Mouse (Mus musculus) hindbrain, embryonic 15.5 days (tissue): Measurements from ENCODE around the gene Gm49368. TPM values are rescaled to one million over a fixed set of nuclear protein-coding genes. Genes with fewer than 3 reads are reported as not detected.

Source experiments
- ATAC-seq: fragments of 200-750 bp; cut with Nextera tagmentation; 2 replicates; pipeline ENCODE4 v1.8.0; 2017; ENCODE audit warnings: low read depth, moderate number of reproducible peaks, moderate TSS enrichment; ENCODE audit not compliant: low FRiP score
- H3K27ac ChIP-seq: fragments of 300-500 bp; sonication (generic); replicated peaks from 2 replicates; pipeline ENCODE4 v1.5.1; 2015; ENCODE audit warnings: mild to moderate bottlenecking, inconsistent platforms
- H3K27me3 ChIP-seq: fragments of 300-500 bp; sonication (generic); 2 replicates; pipeline ENCODE4 v1.6.1; 2015; ENCODE audit warnings: control low read depth, inconsistent platforms
- H3K36me3 ChIP-seq: fragments of 300-500 bp; sonication (generic); 2 replicates; pipeline ENCODE4 v1.6.1; 2015; ENCODE audit warnings: control low read depth, inconsistent platforms
- H3K4me1 ChIP-seq: fragments of 300-500 bp; sonication (generic); replicated peaks from 2 replicates; pipeline ENCODE4 v1.6.1; 2015; ENCODE audit warnings: control low read depth, inconsistent platforms
- H3K4me2 ChIP-seq: fragments of 300-500 bp; sonication (generic); 2 replicates; pipeline ENCODE4 v1.6.1; 2015; ENCODE audit warnings: moderate library complexity, mild to moderate bottlenecking, inconsistent platforms
- H3K4me3 ChIP-seq: fragments of 300-500 bp; sonication (generic); 2 replicates; pipeline ENCODE4 v1.5.1; 2015; ENCODE audit warnings: mild to moderate bottlenecking, inconsistent platforms
- H3K9ac ChIP-seq: fragments of 300-500 bp; sonication (generic); 2 replicates; pipeline ENCODE4 v1.6.1; 2015; ENCODE audit warnings: inconsistent platforms
- H3K9me3 ChIP-seq: fragments of 300-500 bp; sonication (generic); 2 replicates; pipeline ENCODE4 v1.6.1; 2016; ENCODE audit warnings: control low read depth, inconsistent platforms
- WGBS: fragments of 180-500 bp; shearing (Covaris S2); methylation state at CpG from one replicate; pipeline ENCODE4 v1.1.7; 2015; 5-methylcytosine and 5-hydroxymethylcytosine counted together
- polyA plus RNA-seq: library from polyadenylated mRNA; unstranded; fragments of >200 nt; fragmentation: Nextera tagmentation; extraction: Ambion mirVana; gene quantifications from 2 replicates; pipeline ENCODE4 v1.2.1, GENCODE M21; 2015

Gm49368 gene
- polyA plus RNA-seq, 1 experiment from 2014 or later, result not detected

- Histone ChIP-seq H3K27ac (no peak overlapping the region), H3K4me2 (no peak overlapping the region), H3K4me1 (no peaks in the 10 kb centered on the region), H3K36me3 (no peaks in the 10 kb centered on the region), H3K4me3 (no peak overlapping the region), H3K9ac (no peak overlapping the region), H3K9me3 (no peaks in the 10 kb centered on the region), H3K27me3 (no peaks in the 10 kb centered on the region)
- ATAC-seq, result no peak
- WGBS, result 67% methylated on average over 7 of the region's 7 CpGs
Measured at GRCm38 (mm10) chr7:128058576-128058975, 3.9 kb upstream of the Gm49368 start.

- Histone ChIP-seq H3K4me3 (no peak overlapping the region), H3K4me2 (no peak overlapping the region), H3K36me3 (no peaks in the 10 kb centered on the region), H3K9me3 (no peaks in the 10 kb centered on the region), H3K27ac (no peak overlapping the region), H3K9ac (no peak overlapping the region), H3K4me1 (no peaks in the 10 kb centered on the region), H3K27me3 (no peaks in the 10 kb centered on the region)
- no peak for ATAC-seq
- WGBS, result 83% methylated on average over 4 of the region's 4 CpGs
Measured at GRCm38 (mm10) chr7:128059091-128059490, 3.4 kb upstream of the Gm49368 start.

DNA sequence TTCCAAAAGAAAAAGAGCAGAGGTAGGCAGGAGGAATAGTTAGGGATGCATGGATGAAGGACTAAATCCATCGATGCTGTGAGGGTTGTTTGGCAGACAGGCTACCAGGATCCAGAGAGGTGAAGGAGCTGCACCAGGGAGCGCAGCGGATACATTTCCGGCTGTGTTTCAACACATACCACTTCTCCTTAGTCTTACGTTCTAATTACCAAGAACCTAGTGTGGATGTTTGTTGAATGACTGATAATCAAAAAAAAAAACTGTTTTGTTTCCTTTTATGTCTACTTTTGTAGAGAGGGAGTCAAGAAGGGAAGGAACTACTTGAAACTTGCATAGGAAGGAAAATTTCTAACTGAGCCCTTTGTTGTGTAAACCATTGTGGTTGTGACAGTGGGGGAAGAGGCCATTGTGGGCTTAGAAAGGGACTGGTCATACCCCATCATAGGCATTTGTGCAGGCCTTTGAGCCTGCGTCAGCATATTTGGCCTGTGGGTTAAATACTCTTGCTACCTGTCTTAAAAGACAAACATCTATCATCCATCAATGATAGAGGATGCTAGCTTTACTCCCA is 813 bp downstream of the Gm49368 start:
- 79% methylated on average over 6 of the region's 6 CpGs for WGBS

GRCm38 (mm10) chr7:128065547-128065946 is 3.1 kb downstream of the Gm49368 start:
- H3K4me3 ChIP-seq, result no peak overlapping the region
- H3K4me2 ChIP-seq, result no peak overlapping the region
- no peak overlapping the region for H3K27ac ChIP-seq
- no peak overlapping the region for H3K9ac ChIP-seq
- H3K27me3 ChIP-seq, result no peaks in the 10 kb centered on the region
- WGBS, result 87% methylated on average over 5 of the region's 5 CpGs
- H3K36me3 ChIP-seq, result no peaks in the 10 kb centered on the region
- no peak for ATAC-seq
- H3K9me3 ChIP-seq, result no peaks in the 10 kb centered on the region
- H3K4me1 ChIP-seq, result no peaks in the 10 kb centered on the region

More for the DNA sequence above, 813 bp downstream of the Gm49368 start:
- H3K27me3 ChIP-seq, result no peaks in the 10 kb centered on the region
- no peak for ATAC-seq
- H3K4me2 ChIP-seq, result no peak overlapping the region
- H3K9me3 ChIP-seq, result no peaks in the 10 kb centered on the region
- no peaks in the 10 kb centered on the region for H3K4me1 ChIP-seq
- H3K9ac ChIP-seq, result no peak overlapping the region
- H3K4me3 ChIP-seq, result no peak overlapping the region
- H3K36me3 ChIP-seq, result no peaks in the 10 kb centered on the region
- no peak overlapping the region for H3K27ac ChIP-seq

DNA sequence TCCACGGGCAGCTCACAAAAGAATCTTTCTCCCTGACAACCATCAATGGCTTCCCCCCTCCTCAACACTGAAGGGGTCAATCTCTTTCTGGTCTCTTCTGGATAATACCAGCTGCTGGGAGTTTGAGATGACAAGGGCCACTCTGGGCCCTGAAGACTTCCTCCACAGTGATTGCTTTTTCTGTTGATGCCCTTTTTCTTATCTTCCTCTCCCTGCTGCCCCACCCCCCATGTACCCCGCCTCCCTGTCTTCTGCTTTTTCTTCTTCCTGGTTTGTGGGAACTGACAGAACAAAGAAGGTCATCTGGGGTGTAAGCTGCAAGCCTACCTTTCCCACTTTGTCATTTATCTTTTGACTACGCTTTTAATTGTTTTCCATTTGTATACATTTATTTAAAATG is 5.4 kb downstream of the Gm49368 start:
- no peaks in the 10 kb centered on the region for H3K4me1 ChIP-seq
- no peaks in the 10 kb centered on the region for H3K9me3 ChIP-seq
- no peak for ATAC-seq
- H3K4me3 ChIP-seq, result no peak overlapping the region
- H3K36me3 ChIP-seq, result no peaks in the 10 kb centered on the region
- no peak overlapping the region for H3K27ac ChIP-seq
- 58% methylated on average over 3 of the region's 3 CpGs for WGBS
- no peak overlapping the region for H3K4me2 ChIP-seq
- no peaks in the 10 kb centered on the region for H3K27me3 ChIP-seq
- H3K9ac ChIP-seq, result no peak overlapping the region

GRCm38 (mm10) chr7:128069844-128070243 is 7.4 kb downstream of the Gm49368 start:
- Histone ChIP-seq H3K27me3 (no peaks in the 10 kb centered on the region), H3K4me1 (no peaks in the 10 kb centered on the region), H3K4me2 (no peak overlapping the region), H3K9me3 (no peaks in the 10 kb centered on the region), H3K4me3 (no peak overlapping the region), H3K9ac (no peak overlapping the region), H3K27ac (no peak overlapping the region), H3K36me3 (no peaks in the 10 kb centered on the region)
- WGBS, result 74% methylated on average over 2 of the region's 2 CpGs
- ATAC-seq, result no peak

DNA sequence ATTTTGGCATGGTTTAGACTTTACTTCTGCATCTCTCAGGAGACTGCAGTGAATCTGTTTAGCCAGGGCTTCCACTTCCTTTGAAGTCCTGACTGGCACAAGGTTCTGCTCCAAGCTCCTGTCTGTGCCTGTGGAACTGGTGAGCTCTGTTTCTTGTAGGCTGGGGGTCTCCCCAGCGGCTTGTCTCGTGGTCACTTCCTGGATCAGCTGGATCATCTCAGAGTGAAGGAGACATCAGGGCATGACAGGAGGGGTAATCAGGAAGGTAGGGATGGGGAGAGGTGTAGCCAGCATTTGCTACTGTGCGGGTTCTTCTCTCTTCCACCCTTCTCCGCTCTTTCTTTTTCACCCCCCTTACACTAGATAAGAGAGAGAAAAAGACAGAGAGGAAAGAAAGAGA is 9.3 kb downstream of the Gm49368 start:
- Histone ChIP-seq H3K4me3 (no peak overlapping the region), H3K9ac (no peak overlapping the region), H3K27ac (no peak overlapping the region), H3K4me1 (no peaks in the 10 kb centered on the region), H3K9me3 (no peaks in the 10 kb centered on the region), H3K27me3 (no peaks in the 10 kb centered on the region), H3K36me3 (no peaks in the 10 kb centered on the region), H3K4me2 (no peak overlapping the region)
- 78% methylated on average over 4 of the region's 4 CpGs for WGBS
- no peak for ATAC-seq

- no peak for ATAC-seq
- Histone ChIP-seq H3K36me3 (no peaks in the 10 kb centered on the region), H3K4me2 (no peak overlapping the region), H3K4me3 (no peak overlapping the region), H3K27me3 (no peaks in the 10 kb centered on the region), H3K27ac (no peak overlapping the region), H3K9ac (no peak overlapping the region), H3K9me3 (no peaks in the 10 kb centered on the region), H3K4me1 (no peaks in the 10 kb centered on the region)
- WGBS, result 80% methylated on average over 8 of the region's 8 CpGs
Measured at GRCm38 (mm10) chr7:128080012-128080411, 17.5 kb downstream of the Gm49368 start.

GRCm38 (mm10) chr7:128089141-128089540 is 26.7 kb downstream of the Gm49368 start:
- Histone ChIP-seq H3K27ac (no peak overlapping the region), H3K4me2 (no peak overlapping the region), H3K4me1 (no peaks in the 10 kb centered on the region), H3K36me3 (no peaks in the 10 kb centered on the region), H3K4me3 (no peak overlapping the region), H3K27me3 (no peaks in the 10 kb centered on the region), H3K9ac (no peak overlapping the region), H3K9me3 (no peaks in the 10 kb centered on the region)
- no peak for ATAC-seq
- 88% methylated on average over 7 of the region's 7 CpGs for WGBS

GRCm38 (mm10) chr7:128098135-128098534 is 35.7 kb downstream of the Gm49368 start:
- no peak overlapping the region for H3K4me2 ChIP-seq
- 95% methylated on average over 1 of the region's 1 CpGs for WGBS
- no peaks in the 10 kb centered on the region for H3K9me3 ChIP-seq
- no peak overlapping the region for H3K27ac ChIP-seq
- no peak for ATAC-seq
- H3K4me3 ChIP-seq, result no peak overlapping the region
- no peaks in the 10 kb centered on the region for H3K36me3 ChIP-seq
- H3K4me1 ChIP-seq, result no peaks in the 10 kb centered on the region
- H3K27me3 ChIP-seq, result no peaks in the 10 kb centered on the region
- no peak overlapping the region for H3K9ac ChIP-seq

GRCm38 (mm10) chr7:128100742-128101357 is 38.4 kb downstream of the Gm49368 start:
- WGBS, result 81% methylated on average over 2 of the region's 2 CpGs
- no peak overlapping the region for H3K4me2 ChIP-seq
- H3K36me3 ChIP-seq, result no peaks in the 10 kb centered on the region
- H3K4me3 ChIP-seq, result no peak overlapping the region
- no peak for ATAC-seq
- no peaks in the 10 kb centered on the region for H3K27me3 ChIP-seq
- no peak overlapping the region for H3K27ac ChIP-seq
- H3K9ac ChIP-seq, result no peak overlapping the region
- H3K9me3 ChIP-seq, result no peaks in the 10 kb centered on the region
- no peaks in the 10 kb centered on the region for H3K4me1 ChIP-seq

GRCm38 (mm10) chr7:128105246-128105645 is 42.8 kb downstream of the Gm49368 start:
- H3K4me2 ChIP-seq, result no peak overlapping the region
- WGBS, result 60% methylated on average over 4 of the region's 4 CpGs
- H3K9ac ChIP-seq, result no peak overlapping the region
- no peaks in the 10 kb centered on the region for H3K9me3 ChIP-seq
- no peaks in the 10 kb centered on the region for H3K36me3 ChIP-seq
- H3K27me3 ChIP-seq, result no peaks in the 10 kb centered on the region
- no peak for ATAC-seq
- no peak overlapping the region for H3K4me3 ChIP-seq
- H3K4me1 ChIP-seq, result no peaks in the 10 kb centered on the region
- no peak overlapping the region for H3K27ac ChIP-seq

DNA sequence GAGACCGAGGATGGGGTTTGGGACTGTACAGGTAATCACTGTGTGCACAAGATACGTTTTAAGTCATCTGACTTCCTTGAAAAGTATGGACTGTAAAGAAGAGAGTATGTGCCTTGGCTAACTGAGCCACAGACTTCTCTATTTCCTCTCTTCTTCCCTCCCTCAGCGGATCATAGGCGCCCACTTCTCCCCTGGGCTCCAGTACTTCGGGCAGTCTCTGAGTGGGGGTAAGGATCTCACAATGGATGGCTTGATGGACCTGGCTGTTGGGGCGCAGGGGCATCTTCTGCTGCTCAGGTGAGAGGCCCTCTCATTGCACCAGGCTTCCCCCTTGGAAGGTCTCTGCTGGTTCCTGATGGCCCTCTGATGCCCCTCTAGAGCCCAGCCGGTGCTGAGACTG is 45.0 kb downstream of the Gm49368 start:
- Histone ChIP-seq H3K27ac (no peak overlapping the region), H3K4me1 (no peaks in the 10 kb centered on the region), H3K27me3 (no peaks in the 10 kb centered on the region), H3K9ac (no peak overlapping the region), H3K36me3 (no peaks in the 10 kb centered on the region), H3K9me3 (no peaks in the 10 kb centered on the region), H3K4me2 (no peak overlapping the region), H3K4me3 (no peak overlapping the region)
- ATAC-seq, result no peak
- 95% methylated on average over 7 of the region's 7 CpGs for WGBS
